Mouse (Mus musculus): Measurements from ENCODE around the gene Uggt1.

DNA sequence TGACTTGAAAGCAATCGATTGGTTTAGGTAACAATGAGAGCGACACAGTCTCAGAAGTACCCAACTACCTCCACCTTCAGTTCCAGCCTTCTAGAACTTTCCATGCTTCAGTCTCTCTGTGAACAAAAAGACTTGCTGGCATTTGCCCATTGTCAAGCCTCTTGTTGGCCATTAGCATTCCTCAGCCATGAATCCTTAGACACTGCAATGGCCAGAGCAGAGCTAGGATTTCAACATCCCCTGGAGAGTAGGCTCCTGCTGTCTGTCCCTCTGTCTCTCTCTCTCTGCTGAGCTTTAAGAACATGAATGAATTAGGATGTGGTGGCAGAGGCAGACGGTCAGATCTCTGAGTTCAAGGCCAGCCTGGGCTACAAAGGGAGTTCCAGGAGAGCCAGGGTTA lies 36.4 kb upstream of the Uggt1 start:
- TF ChIP-seq CTCF (IDR thresholded peaks at IDR 0.05; ENCODE audit: low read depth) = no peak
- TF ChIP-seq EP300 (IDR thresholded peaks at IDR 0.05; ENCODE audit: low read depth) = no peak

Measured in liver, embryonic 14.5 days (tissue).